Mouse (Mus musculus) erythroid progenitor cell, adult 5-6 weeks (primary cell): ENCODE measurements around the gene Foxc1. TPM values are rescaled to one million over a fixed set of nuclear protein-coding genes. Genes with fewer than 3 reads are reported as not detected.

Experiments
- ATAC-seq: replicated peaks from 2 replicates; pipeline ENCODE4 v1.8.0; 2016; ENCODE audit warnings: moderate number of reproducible peaks, mild to moderate bottlenecking, moderate TSS enrichment, inconsistent platforms; ENCODE audit not compliant: poor library complexity, low FRiP score, severe bottlenecking
- total RNA-seq, 2 experiments: library from RNA; stranded (forward) in 1 of 2; stranded (reverse) in 1 of 2; fragments of 150-400 nt in 1 of 2; fragments of 186-747, 209-891 nt in 1 of 2; gene quantifications; 2 replicates each; pipeline versions ENCODE4 v1.2.3 to v1.2.4; 2015 to 2017; ENCODE audit warnings: low replicate concordance in 2 of 2

Gene Foxc1
- total RNA-seq, 2 experiments from 2014 or later: not detected

DNA sequence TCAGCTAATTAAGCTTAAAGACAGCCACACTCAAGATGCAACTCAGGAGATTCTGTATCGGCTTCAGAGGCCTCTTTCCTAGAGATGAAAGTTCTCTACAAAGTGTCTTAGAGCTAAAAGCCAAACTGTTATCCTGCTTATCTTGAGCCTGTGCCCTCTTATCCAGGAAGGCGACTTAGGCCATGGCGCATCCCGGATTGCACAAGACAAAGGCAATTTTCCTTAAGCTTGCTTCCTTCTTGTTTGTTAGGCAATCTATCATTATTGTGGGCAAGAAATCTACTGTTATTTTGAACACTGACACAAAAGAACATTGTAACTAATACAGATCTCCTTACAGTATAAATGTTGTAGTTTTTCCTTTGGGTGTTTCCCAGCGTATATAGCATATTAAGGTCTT, 20.7 kb downstream of the Foxc1 start:
- ATAC-seq: no peak

DNA sequence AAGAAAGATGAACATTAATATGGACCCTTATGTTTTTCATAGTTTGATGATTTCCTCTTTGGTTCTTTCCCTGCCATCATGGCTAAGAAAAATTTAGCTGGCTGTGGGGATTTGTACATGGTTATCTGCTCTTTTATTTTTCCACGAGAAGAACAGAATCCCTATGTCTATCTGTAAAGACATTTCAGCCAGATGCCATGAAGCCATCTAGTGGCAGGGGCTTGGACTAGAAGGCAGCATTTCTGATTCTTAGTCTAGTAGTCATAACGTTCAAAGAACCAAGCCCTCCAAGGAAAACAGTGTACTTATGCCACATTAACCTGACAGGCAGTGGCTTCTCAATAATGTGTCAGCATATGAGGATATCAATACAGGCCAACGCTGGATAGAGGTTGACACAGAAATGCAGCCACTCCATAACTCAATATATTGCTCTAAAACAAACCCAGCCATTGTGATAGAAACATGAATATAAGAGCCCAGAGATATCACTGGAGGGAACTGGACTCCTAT, 21.4 kb downstream of the Foxc1 start:
- ATAC-seq: no peak

DNA sequence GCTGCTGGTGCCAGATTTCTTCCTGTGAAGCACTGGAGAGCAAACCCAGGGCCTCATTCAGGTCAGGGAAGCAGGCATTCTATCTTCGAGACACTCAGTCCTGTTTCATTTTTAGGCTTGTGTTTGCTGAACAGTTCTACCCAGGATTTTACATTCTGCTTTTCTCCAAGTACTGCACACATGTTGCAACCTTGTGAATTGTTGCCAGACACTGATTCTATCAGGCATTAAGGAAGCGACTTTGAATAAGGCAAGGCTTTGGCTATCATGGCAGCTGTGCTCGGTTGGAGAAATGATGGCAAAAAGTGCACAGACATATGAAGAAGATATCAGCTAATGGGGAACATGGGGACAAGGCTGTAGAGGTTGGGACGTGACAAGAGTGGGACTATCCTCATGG, 22.0 kb downstream of the Foxc1 start:
- ATAC-seq: no peak

DNA sequence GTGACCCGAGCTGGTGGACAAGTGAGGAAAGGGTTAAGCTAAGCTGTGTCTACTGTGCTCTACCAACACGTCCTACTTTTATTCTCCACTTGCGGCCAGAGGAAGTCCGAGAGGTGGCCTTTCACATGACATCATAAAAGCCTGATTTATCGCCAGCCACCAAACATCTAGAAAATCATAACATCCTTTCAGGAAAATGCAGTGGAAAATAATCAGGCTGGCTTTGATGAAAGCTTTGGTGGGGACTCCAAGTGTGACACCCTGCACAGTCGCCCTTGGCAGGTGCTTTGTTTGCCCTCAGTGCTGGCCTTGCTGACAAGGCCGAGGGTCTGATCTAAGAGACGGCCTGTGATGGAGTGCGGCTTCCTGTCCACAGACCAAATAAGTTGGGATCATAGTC, 23.9 kb downstream of the Foxc1 start:
- no peak for ATAC-seq

GRCm38 (mm10) chr13:31835802-31836201, 29.4 kb downstream of the Foxc1 start:
- no peak for ATAC-seq

DNA sequence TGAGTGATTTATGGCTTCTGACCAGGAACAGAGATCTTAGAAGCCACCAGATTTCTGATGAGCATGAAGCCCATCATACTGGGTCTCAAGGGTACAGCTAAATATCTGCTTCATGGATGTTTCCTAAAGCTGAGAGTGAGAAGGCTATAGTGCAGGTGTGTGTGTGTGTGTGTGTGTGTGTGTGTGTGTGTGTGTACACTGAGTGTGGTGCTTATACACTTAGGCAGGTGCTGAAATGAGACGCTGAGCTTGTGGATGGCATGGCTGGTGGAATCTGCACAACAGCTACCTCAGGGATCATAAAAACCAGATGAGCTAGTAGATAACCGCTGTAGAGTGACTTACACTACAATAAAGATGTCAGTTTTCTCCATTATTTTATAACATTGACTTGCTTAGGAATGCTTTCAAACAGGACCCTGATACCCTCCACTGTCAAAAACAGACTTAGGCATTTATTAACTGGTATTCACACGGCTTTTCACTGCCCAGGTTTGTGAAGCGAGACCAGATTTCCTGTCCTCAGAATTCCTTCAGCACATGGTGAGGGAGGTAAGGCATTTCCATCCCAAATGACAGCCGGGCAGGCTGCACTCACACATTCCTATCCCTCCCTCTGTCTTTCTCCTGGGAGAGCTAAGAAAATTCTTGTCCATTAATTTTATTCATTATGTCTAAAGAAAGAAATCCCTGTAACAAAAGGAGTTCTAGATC, 43.0 kb downstream of the Foxc1 start:
- ATAC-seq: no peak

- ATAC-seq: no peak
These were observed 47.1 kb downstream of the Foxc1 start for GRCm38 (mm10) chr13:31853564-31853963.

DNA sequence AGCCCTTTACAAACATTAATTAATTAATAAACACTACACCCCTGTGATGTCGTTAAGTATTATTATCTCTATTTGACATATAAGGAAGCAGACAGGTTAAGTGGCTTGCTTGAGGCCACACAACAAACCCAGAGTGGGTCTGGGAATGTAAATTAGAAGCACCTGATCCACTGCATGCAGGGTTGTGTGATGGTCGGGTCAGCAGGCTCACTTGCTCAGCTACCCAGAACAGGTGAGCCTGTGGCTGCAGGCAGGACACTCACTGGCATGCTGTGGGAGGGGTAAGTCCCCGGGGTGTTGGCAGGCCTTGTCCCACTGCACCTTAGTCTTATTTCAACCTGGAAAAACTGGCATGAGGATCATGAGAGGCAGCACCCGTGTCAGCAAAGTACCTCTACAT, 47.6 kb downstream of the Foxc1 start:
- ATAC-seq: no peak

DNA sequence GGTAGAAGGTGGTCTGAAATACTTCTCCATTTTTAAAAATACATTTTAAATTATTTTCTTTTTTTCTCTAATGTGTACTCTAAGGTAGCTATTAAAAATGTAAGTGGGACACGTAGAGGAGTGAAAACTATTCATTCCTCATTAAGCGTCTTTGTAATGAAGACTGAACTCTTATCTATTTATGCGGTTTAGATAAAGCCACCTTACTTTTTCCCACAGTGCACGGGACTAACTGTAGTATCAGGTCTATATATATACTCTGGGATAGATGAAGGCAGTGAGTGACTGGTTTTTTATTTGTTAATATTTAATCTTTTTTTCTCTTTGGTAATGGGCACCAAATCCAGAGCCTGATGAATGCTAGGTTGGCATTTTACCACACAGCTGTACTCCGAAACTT, 53.8 kb downstream of the Foxc1 start:
- ATAC-seq: no peak

Other genes starting within 250 kb of the Foxc1 start
- gene A530084C06Rik, start 247.3 kb upstream of the Foxc1 start, total RNA-seq (2015; ENCODE audit: low replicate concordance): not detected in 2 replicates
- not detected in 2 replicates for gene A530084C06Rik, start 247.3 kb upstream of the Foxc1 start, total RNA-seq (2017; ENCODE audit: low replicate concordance)
- not detected in 2 replicates for gene Foxf2, start 180.8 kb upstream of the Foxc1 start, total RNA-seq (2015; ENCODE audit: low replicate concordance)
- gene Foxf2, start 180.8 kb upstream of the Foxc1 start, total RNA-seq (2017; ENCODE audit: low replicate concordance): not detected in 2 replicates